Mouse (Mus musculus) C2C12 (cell line): Measurements from ENCODE around the gene Ltbp1.
A peak's percentile ranks its signal among the peaks of the same experiment; 100 is the strongest.

Experiments
- CEBPB ChIP-seq: IDR thresholded peaks from one replicate; pipeline ENCODE4 v1.6.1; 2011; ENCODE audit warnings: low read depth, mild to moderate bottlenecking, control low read depth, moderate library complexity
- CTCF ChIP-seq: IDR thresholded peaks from one replicate; pipeline ENCODE4 v1.5.1; 2011; ENCODE audit not compliant: control insufficient read depth, insufficient read depth, insufficient read length
- FOSL1 ChIP-seq: IDR thresholded peaks from one replicate; pipeline ENCODE4 v1.8.0; 2011; ENCODE audit warnings: mild to moderate bottlenecking, low read length; ENCODE audit not compliant: poor library complexity, insufficient read depth, severe bottlenecking
- MAX ChIP-seq: IDR thresholded peaks from one replicate; pipeline ENCODE4 v1.6.1; 2011; ENCODE audit warnings: mild to moderate bottlenecking, control low read depth
- MYOD1 ChIP-seq: IDR thresholded peaks from one replicate; pipeline ENCODE4 v1.6.1; 2011; ENCODE audit warnings: low read depth; ENCODE audit not compliant: control insufficient read depth, insufficient read length
- MYOG ChIP-seq: IDR thresholded peaks from one replicate; pipeline ENCODE4 v1.6.1; 2011; ENCODE audit not compliant: control insufficient read depth, insufficient read length; ENCODE audit errors: extremely low read depth
- USF1 ChIP-seq: IDR thresholded peaks from one replicate; pipeline ENCODE4 v1.6.1; 2011; ENCODE audit warnings: low read depth, mild to moderate bottlenecking, control low read depth, moderate library complexity

- TF ChIP-seq CTCF: peak; percentile 3
- TF ChIP-seq CEBPB: no peak
- TF ChIP-seq MYOD1: no peak
- no peak for TF ChIP-seq MAX
- TF ChIP-seq USF1: no peak
- no peak for TF ChIP-seq MYOG
- TF ChIP-seq FOSL1: no peak
These were observed 615 bp downstream of the Ltbp1 start for GRCm38 (mm10) chr17:75005685-75006680.
